Mouse (Mus musculus): Measurements from ENCODE around the gene Cavin3. TPM values are rescaled to one million over a fixed set of nuclear protein-coding genes. Genes with fewer than 3 reads are reported as not detected.
A peak's percentile ranks its signal among the peaks of the same experiment; 100 is the strongest.

Cavin3 gene
- polyA plus RNA-seq, 1 experiment = 21.4 TPM

DNA sequence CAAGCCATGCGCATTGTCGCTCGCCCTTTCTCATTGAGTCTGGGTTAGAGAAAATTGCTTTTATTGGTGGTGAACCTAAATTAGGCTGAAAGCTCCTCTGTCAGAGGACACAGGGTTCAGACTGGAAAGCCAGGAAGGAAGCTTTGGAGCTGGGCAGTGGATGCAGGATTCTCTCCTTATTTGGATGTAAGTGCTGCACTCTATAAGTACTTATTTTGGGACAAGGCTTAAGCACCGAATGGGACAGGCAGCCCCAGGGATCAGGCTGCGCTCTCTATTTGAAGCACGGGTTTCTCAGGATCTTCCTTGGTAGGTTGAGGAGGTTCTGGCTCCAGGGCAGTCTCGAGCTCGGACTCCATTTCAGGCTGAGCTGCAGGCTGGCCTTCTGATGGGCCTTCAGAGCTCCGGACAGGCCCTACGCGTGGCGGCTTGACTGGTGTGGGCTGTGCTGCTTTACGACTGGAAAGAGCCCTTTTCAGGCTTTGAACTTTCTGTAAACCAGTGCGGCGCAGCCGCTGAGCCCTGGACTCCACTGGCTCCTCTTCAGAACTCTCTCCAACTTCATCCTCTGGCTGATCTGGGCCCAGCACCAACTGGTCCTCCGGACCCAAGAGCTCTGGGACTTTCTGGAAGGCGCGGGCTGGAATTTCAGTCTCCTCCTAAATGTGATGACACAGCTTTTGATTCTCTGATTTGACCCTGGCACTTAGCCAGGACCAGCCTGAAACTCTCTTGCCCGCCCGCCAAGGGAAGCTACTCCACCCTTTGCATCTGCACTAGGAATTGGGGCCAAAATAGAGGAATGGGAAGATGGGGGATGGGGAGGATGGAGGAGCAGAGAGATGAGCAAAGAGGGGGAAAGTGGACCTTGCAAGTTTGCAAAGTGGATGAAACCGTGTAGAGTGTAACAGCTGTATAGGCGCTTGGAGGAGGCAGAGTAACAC, 1.3 kb downstream of the Cavin3 start:
- peak overlapping the region; percentile 49 for H3K27ac ChIP-seq (ENCODE audit: insufficient read depth, low read depth, low read length)
- peak overlapping the region; percentile 50 for H3K4me3 ChIP-seq (ENCODE audit: insufficient read depth, low read depth, low read length)
- H3K4me1 ChIP-seq (ENCODE audit: control insufficient read depth, insufficient read depth, low read length) = peaks cover 8% of the 10 kb centered on the region
- 63% methylated on average over 23 of the region's 23 CpGs for WGBS
- peak; percentile 72 for DNase-seq
- no peaks in the 10 kb centered on the region for H3K27me3 ChIP-seq (replicated peaks; ENCODE audit: control insufficient read depth, insufficient read depth, low read length)
- no peaks in the 10 kb centered on the region for H3K36me3 ChIP-seq (ENCODE audit: control insufficient read depth, insufficient read depth, low read length)
- TF ChIP-seq CTCF (conservative IDR thresholded peaks at IDR 0.05; ENCODE audit: insufficient read depth, insufficient read length, low read depth, low read length) (no peak), POLR2A (IDR thresholded peaks at IDR 0.05; ENCODE audit: low read depth, low read length) (no peak)

DNA sequence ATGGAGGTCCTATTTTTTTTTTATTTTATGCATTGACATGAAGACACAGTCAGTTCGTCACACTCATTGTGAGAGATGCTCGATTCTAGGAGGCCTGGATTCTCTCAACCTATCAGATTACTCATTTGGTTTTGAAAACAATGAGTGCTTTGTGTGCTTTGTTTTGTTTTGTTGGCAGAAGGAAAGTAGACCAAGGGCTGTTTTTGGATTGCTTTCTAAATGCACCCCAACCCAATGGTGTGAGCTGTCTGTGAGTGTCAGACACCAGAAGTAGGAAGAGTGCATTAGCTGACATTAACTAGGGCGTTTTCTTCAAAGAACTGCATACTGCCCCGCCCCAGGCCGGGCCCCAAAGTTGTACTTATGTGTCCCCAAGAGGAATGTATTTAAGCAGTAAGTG, 2.0 kb downstream of the Cavin3 start:
- DNase-seq = no peak
- Histone ChIP-seq H3K27ac (ENCODE audit: insufficient read depth, low read depth, low read length) (no peak overlapping the region), H3K36me3 (ENCODE audit: control insufficient read depth, insufficient read depth, low read length) (no peaks in the 10 kb centered on the region), H3K4me3 (ENCODE audit: insufficient read depth, low read depth, low read length) (no peak overlapping the region), H3K27me3 (replicated peaks; ENCODE audit: control insufficient read depth, insufficient read depth, low read length) (no peaks in the 10 kb centered on the region), H3K4me1 (ENCODE audit: control insufficient read depth, insufficient read depth, low read length) (peaks cover 8% of the 10 kb centered on the region)
- 71% methylated on average over 5 of the region's 5 CpGs for WGBS
- TF ChIP-seq CTCF (conservative IDR thresholded peaks at IDR 0.05; ENCODE audit: insufficient read depth, insufficient read length, low read depth, low read length) = no peak
- TF ChIP-seq POLR2A (IDR thresholded peaks at IDR 0.05; ENCODE audit: low read depth, low read length) = no peak

DNA sequence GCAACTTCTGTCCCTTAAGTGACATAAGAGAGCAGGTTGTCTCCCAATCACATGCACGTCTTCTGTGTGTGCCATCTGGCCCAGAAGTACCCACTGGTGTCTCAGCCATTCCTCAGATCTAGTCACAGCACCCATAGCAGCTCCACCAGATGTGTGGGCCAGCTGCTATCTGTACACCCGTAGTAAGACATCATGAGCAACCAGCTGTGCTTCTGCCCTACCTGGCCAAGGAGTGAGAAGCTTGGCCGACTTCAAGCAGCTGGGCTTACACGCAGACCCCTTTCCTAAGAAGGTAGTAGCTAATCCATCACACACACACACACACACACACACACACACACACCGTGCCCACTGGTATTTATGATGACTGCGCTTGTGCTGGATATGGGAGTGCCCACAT, 2.9 kb downstream of the Cavin3 start:
- no peak for TF ChIP-seq POLR2A (IDR thresholded peaks at IDR 0.05; ENCODE audit: low read depth, low read length)
- no peak for TF ChIP-seq CTCF (conservative IDR thresholded peaks at IDR 0.05; ENCODE audit: insufficient read depth, insufficient read length, low read depth, low read length)
- Histone ChIP-seq H3K4me3 (ENCODE audit: insufficient read depth, low read depth, low read length) (no peak overlapping the region), H3K4me1 (ENCODE audit: control insufficient read depth, insufficient read depth, low read length) (peaks cover 8% of the 10 kb centered on the region), H3K27me3 (replicated peaks; ENCODE audit: control insufficient read depth, insufficient read depth, low read length) (no peaks in the 10 kb centered on the region), H3K36me3 (ENCODE audit: control insufficient read depth, insufficient read depth, low read length) (no peaks in the 10 kb centered on the region), H3K27ac (ENCODE audit: insufficient read depth, low read depth, low read length) (no peak overlapping the region)
- DNase-seq = no peak
- 89% methylated on average over 6 of the region's 6 CpGs for WGBS

DNA sequence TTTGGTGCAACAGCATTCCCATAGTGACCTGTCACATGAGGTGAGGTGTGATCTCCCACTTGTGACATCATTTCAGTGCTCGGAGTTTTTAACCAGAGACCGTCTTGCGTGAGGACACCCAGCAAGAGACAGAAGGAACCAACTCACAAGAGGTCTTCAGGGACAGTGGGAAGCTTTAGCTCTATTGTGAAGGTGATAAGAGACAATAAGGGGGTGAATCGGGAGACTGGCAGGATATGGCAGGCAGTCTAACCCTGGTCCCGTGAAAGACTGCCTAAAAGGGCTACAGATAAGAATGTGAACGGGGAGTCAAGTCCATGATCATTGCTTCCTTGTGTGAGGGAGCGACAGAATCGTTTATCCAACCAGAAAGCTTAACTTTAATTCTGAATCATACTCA, 3.8 kb downstream of the Cavin3 start:
- TF ChIP-seq CTCF (conservative IDR thresholded peaks at IDR 0.05; ENCODE audit: insufficient read depth, insufficient read length, low read depth, low read length) = no peak
- no peak for TF ChIP-seq POLR2A (IDR thresholded peaks at IDR 0.05; ENCODE audit: low read depth, low read length)
- no peak overlapping the region for H3K4me3 ChIP-seq (ENCODE audit: insufficient read depth, low read depth, low read length)
- H3K4me1 ChIP-seq (ENCODE audit: control insufficient read depth, insufficient read depth, low read length) = peaks cover 8% of the 10 kb centered on the region
- no peaks in the 10 kb centered on the region for H3K27me3 ChIP-seq (replicated peaks; ENCODE audit: control insufficient read depth, insufficient read depth, low read length)
- no peak overlapping the region for H3K27ac ChIP-seq (ENCODE audit: insufficient read depth, low read depth, low read length)
- H3K36me3 ChIP-seq (ENCODE audit: control insufficient read depth, insufficient read depth, low read length) = no peaks in the 10 kb centered on the region
- no peak for DNase-seq
- 85% methylated on average over 8 of the region's 8 CpGs for WGBS

DNA sequence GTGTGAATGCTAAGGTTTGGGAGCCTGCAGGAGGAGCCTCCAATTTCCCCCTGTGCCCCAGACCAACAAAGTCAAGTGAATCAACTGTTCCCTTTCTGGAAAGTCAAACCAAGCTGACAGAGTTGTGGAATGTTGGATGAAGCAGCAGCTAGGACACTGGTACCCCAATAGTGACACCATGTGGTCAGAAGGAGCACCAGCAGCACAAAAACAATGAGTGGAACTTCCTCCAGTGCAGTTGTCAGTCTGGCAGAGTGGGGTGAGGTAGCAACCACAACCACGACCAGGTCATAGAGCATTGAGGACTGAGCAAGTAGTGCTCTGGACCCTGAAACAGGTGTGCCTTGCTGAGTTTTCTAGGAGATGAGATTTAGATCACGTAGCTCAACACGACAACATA, 4.3 kb downstream of the Cavin3 start:
- peak; percentile 85 for TF ChIP-seq CTCF (conservative IDR thresholded peaks at IDR 0.05; ENCODE audit: insufficient read depth, insufficient read length, low read depth, low read length)
- no peak for TF ChIP-seq POLR2A (IDR thresholded peaks at IDR 0.05; ENCODE audit: low read depth, low read length)
- Histone ChIP-seq H3K4me1 (ENCODE audit: control insufficient read depth, insufficient read depth, low read length) (peaks cover 8% of the 10 kb centered on the region), H3K4me3 (ENCODE audit: insufficient read depth, low read depth, low read length) (no peak overlapping the region), H3K36me3 (ENCODE audit: control insufficient read depth, insufficient read depth, low read length) (no peaks in the 10 kb centered on the region), H3K27ac (ENCODE audit: insufficient read depth, low read depth, low read length) (no peak overlapping the region), H3K27me3 (replicated peaks; ENCODE audit: control insufficient read depth, insufficient read depth, low read length) (no peaks in the 10 kb centered on the region)
- peak; percentile 75 for DNase-seq
- 64% methylated on average over 3 of the region's 3 CpGs for WGBS

DNA sequence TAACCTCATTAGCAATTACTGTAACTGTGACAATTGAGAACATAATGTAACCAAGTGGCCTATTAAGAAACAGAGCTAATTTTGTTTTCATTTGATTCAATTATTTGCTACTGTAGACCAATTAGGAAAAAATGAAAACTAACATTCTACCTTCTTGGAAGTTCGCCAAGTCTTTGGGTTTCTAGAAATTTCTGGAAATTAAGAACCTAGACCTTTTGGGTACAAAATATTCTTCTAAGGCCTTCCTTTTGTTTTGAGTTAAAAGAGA, 4.7 kb downstream of the Cavin3 start:
- no peak overlapping the region for H3K4me3 ChIP-seq (ENCODE audit: insufficient read depth, low read depth, low read length)
- peaks cover 8% of the 10 kb centered on the region for H3K4me1 ChIP-seq (ENCODE audit: control insufficient read depth, insufficient read depth, low read length)
- no peak overlapping the region for H3K27ac ChIP-seq (ENCODE audit: insufficient read depth, low read depth, low read length)
- H3K27me3 ChIP-seq (replicated peaks; ENCODE audit: control insufficient read depth, insufficient read depth, low read length) = no peaks in the 10 kb centered on the region
- no peak for TF ChIP-seq POLR2A (IDR thresholded peaks at IDR 0.05; ENCODE audit: low read depth, low read length)
- TF ChIP-seq CTCF (conservative IDR thresholded peaks at IDR 0.05; ENCODE audit: insufficient read depth, insufficient read length, low read depth, low read length) = no peak
- DNase-seq = no peak
- 90% methylated on average over 1 of the region's 1 CpGs for WGBS
- H3K36me3 ChIP-seq (ENCODE audit: control insufficient read depth, insufficient read depth, low read length) = no peaks in the 10 kb centered on the region

DNA sequence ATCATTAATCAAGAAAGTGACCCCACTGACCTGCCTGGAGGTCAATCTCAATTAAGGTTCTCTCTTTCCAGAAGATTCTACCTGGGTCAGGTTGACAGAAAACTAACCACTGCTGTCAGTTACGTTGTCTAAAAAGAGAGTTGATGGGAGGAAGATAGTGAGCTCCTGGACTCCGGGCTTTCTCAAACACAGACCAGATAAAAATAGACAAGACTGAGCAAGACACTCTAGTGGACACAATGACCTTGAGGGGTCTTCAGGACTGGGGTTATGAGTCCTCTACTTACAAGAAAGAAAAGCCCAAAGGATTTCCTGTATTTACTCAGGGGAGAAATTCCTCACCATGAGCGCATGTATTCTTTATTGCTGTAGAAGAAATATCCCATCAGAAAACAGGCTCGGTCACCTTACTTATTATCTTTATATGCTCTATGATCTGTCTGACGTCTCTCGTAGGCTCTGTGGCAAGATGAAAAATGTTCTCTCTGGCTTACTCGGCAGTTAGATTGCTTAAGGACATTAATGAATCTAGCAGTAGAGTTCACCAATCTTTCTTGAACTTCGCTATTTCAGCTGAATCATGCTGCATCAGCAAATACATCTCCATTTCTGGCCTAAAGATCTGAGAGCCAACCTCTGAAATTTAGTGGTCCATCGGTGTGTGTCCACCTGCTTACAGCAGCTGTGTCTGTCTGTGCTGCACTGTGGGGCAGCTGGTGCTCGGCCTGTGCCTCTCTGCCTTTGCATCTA, 5.2 kb downstream of the Cavin3 start:
- no peak overlapping the region for H3K27ac ChIP-seq (ENCODE audit: insufficient read depth, low read depth, low read length)
- WGBS = 65% methylated on average over 10 of the region's 10 CpGs
- no peaks in the 10 kb centered on the region for H3K27me3 ChIP-seq (replicated peaks; ENCODE audit: control insufficient read depth, insufficient read depth, low read length)
- DNase-seq = no peak
- H3K4me3 ChIP-seq (ENCODE audit: insufficient read depth, low read depth, low read length) = no peak overlapping the region
- TF ChIP-seq CTCF (conservative IDR thresholded peaks at IDR 0.05; ENCODE audit: insufficient read depth, insufficient read length, low read depth, low read length) (no peak), POLR2A (IDR thresholded peaks at IDR 0.05; ENCODE audit: low read depth, low read length) (no peak)
- no peaks in the 10 kb centered on the region for H3K36me3 ChIP-seq (ENCODE audit: control insufficient read depth, insufficient read depth, low read length)
- peaks cover 8% of the 10 kb centered on the region for H3K4me1 ChIP-seq (ENCODE audit: control insufficient read depth, insufficient read depth, low read length)
